Mouse (Mus musculus) CH12F3 (cell line): Measurements from ENCODE around the gene Prim2.

ENCODE experiments used
- in situ Hi-C: fragments of 300-500 bp; cut with MboI; formaldehyde crosslinking; loops from 2 replicates; pipeline ENCODE4 v1.14.3; 2020; ENCODE audit warnings: low sequenced_read_pairs

The Prim2 gene

DNA sequence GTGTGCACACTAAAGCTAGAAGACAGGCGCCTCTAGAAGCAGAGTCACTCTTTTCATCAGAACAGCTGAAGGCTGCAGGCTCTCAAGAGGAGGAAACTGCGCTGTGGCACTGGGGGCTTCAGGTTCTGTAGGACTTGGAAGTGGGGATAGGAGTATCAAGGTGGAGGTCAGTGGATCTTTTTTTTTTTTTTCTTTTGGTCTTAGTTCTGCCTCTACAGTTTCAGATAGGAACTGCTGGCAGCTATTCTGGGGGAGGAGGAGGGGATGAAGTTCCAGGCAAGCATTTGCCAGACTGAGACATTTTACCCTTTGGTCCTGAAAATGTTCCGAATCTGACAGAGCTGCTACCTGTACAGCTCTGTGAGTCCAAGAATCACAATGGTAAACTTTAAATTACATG, 106.0 kb downstream of the Prim2 start:
- in situ Hi-C loops = no loop called here

GRCm38 (mm10) chr1:33556638-33557037, 113.0 kb downstream of the Prim2 start:
- in situ Hi-C loops = no loop called here

DNA sequence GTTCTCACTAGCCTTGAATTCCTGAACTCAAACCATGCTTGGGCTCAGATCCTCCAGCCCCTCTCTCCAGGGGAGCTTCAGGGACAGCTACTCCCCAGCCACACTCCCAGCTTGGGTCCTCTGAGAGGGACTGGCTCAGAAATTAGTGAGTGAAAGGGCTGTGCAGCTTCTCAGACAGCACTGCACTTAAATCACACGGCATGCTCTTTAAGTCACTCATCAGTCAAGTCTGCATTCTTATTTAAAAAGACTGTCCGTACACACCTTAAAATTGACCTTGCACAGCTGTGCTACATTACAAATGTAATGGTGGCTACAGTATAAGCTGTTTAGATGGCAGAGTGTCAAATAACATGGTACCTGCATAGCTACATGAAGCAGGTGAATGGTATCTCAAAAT, 114.0 kb downstream of the Prim2 start:
- in situ Hi-C loops = no loop called here

GRCm38 (mm10) chr1:33551350-33551749, 118.2 kb downstream of the Prim2 start:
- in situ Hi-C loops = no loop called here

DNA sequence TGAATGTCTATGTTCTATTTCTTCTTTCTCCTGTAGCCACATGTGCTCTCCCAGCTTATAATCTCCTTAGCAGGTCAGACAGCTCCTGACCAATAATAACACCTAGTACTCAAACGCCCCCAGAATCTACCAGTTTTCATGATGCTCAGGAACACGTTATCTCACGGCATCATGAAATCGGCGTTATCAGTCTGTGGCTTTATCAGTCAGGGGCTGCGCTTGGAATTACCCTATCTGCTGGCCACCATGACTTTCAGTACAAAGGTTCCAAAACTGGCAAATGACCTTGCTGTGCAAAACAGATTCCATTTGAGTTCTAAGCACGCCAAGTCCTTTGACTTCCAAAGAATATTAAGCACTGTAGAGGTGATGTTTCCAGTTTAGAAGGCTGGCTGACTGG, 127.9 kb downstream of the Prim2 start:
- in situ Hi-C loops = no loop called here

DNA sequence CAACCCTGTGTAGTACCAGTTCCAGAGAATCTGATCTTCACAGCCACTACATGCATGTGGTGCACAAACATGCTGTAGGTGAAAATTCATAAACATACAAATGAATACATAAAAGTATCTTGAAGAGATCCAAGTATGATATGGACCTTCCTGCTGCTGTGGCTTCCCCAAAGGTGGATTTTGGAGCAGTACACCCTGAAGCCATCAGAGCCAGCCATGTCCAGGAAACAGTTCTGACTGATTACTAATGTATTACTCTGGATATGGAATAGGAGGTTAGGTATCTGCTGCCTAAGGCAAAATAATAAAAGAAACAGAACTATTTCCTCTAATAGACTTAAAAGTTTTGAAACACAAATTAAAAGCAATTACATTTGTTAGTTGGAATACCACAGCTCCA, 131.6 kb downstream of the Prim2 start:
- in situ Hi-C loops = no loop called here

GRCm38 (mm10) chr1:33536272-33537004, 133.2 kb downstream of the Prim2 start:
- in situ Hi-C loops = no loop called here

DNA sequence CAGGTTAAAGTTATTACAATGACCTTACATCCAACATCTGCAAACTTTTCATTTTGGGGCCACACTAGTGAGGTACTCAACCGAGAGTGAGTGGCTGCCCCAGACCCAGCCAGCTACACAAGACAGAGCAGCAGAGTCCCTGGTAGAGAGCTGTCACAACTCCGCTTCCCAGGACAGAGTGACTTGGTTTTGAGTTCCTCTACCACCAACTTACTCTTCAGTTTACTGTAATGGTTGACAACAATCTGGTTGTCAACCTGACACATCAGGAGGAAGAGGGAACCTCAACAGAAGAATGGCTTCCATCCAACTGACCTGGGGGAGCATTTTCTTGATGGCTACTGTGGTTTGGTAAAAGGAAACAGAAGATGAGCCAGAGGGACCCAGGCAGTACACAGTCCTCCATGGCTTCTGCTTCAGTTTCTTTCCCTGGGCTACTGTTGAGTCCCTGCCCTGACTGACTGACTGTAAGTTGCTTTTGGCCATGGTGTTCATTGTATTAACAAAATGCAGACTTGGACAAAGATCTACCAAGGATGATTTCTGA, 134.4 kb downstream of the Prim2 start:
- in situ Hi-C loops = no loop called here

DNA sequence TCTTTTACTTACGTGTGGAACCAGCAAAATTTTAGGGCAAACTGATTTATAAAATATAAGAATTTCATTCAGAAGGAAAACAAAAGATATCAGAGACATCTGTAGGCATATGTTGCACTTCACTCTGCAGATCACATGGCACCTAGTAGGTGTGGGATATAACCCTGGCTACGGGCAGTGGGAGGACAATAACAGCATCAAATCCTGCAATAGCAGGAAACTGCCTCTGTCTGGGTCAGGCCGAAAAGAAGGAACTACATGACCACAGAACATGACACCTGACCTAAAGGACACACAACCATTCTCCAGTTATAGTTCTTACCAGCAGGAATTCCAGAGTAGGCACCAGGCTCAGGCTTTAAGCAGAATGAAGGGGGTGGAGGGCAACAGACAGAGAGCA, 137.7 kb downstream of the Prim2 start:
- in situ Hi-C loops = no loop called here

DNA sequence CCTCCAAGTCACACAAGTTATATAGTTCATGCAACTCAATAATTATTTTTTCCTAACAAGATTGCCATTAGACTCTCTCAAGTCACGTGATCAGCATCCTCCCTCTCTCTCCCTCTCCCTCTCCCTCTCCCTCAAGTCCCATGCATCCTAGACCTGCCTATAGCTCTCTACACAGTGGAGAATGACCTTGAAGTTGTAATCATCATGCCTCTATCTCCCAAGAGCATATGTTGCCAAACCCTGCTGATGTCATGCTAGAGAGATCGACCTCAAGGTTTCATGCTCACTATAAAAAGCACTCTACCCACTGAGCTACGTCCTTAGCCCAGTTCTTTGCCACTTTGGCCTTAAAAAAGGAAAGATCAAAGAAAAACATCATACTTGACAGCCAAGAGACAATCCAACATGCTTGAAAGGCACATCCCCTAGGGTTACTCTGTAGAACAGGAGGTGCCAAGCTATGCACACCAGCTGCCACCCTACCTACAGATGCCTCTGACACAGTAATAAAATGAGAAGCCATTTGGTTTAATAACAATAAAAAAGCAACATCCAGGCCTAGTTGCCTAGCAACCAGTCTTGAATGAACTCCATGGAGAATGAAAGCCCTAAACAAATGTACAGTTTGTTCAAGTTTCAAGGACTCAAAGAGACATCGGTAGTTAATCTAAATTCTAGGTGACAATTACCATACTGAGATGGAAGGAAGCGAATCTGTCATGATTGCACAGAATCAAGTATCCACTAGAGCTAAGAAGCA, 138.3 kb downstream of the Prim2 start:
- in situ Hi-C loops = no loop called here

GRCm38 (mm10) chr1:33530491-33530890, 139.1 kb downstream of the Prim2 start:
- in situ Hi-C loops = no loop called here

GRCm38 (mm10) chr1:33529543-33530232, 139.9 kb downstream of the Prim2 start:
- in situ Hi-C loops = no loop called here

DNA sequence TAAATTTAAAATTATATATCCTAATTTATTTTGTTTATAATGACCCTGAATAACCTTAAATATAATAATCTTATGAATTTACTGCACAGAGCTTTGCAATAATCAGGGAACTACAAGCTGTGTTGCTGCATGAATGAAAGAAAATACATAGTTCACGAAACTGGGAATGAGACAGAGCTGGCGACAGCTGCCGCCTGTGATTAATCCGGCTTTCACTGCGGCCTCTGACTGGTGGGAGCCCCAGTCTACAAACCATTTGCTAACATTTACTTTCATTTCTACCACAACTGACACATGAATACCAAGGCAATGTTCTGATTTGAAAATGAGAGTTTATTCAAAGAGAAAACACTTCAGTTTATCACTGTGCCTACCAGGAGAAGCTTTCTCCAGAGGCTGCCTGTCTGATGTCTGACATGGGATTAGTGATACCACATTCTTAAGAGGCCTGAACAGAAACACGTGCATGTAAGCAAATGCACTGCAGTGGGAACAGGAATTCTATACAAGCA, 142.2 kb downstream of the Prim2 start:
- in situ Hi-C loops = no loop called here

DNA sequence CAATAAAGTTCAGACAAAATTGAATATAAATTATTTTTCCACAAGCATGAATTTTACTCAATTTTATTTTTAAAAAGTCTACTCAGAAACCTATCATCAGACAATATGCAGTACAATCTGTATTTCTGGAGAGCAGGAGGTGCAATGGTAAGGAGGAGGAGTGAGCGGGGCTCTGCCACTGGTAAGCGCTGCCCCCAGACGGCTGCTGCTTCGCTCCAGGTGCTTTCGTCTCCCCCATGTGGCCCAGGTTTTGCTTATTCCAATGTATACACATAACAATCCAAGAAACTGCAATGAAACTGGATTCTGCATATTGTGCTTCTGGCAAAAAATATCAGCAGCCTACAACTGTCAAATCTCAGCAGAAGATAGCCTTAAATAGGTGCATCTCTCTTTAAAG, 146.4 kb downstream of the Prim2 start:
- in situ Hi-C loops = no loop called here

DNA sequence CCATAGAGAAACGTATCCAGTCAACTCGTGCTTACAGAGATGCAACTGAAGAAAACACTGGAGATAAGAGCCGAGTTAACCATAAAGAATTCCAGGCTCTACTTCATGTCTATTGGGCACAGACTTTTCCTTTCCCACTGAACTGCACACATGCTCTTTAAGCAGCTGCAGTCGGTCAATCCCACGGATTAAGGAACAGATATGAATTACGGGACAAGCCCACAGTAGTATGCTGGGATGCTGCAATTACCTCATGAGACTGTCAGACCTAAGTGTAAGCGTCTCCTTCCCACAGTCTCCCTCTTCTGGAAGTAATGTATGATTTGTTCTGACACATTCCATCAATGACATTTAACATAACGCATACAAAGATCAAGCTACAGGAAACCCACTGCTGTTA, 154.5 kb downstream of the Prim2 start:
- in situ Hi-C loops = no loop called here

DNA sequence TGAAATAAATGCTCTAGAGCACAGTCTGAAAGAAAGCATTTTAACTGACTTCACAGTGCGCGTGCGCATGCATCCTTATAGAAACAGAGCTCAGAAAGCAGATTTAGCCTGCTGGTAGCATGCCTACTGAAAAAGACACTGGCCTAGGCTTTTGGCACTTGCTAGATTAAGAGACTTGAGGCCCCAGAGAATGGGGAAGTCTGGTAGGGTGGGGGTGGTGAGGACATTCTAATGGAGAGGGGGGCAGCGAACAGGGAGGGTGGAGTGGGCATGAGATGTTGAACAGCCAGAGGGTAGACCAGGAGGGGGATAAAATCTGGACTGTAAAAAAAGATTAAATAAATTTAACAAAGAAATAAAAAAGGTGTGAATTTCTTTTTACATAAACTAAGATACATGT, 158.3 kb downstream of the Prim2 start:
- in situ Hi-C loops = no loop called here

DNA sequence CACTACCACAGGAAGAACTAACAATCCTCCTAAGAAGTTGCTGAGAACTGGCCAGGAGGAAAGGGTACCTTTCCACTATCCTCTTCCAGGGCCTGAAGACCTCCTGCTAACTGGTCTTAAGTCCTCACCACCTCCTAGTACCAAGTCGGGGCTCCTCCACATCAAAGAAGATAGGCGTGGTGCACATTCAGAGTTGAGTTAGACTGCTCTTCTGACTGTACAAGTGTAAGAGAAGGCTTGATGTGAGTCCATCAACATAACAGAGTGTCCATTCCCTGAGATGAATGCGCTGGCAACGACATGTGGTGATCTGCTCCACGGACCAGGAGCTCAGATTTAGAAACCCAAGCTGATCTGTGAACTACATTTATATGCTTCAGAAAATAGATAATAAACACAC, 165.2 kb downstream of the Prim2 start:
- in situ Hi-C loops = no loop called here

DNA sequence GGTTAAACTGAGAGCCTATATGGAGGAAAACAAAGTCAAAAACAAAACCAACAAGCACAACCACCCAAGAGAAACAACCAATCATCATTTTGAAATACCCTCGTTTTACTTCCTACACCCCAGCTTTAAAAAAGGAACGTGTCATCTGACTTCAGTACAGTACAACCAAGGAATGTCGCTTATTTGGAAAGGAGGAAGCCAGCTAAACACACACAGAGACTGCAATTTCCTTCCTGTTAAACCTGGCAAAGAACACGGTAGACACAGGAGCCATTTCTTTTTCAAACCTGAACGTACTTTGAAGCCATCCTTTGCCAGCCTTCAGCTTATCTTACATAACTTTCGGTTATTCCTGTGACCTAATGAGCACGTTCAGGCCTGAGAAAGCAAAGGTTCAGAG, 166.7 kb downstream of the Prim2 start:
- in situ Hi-C loops = no loop called here

DNA sequence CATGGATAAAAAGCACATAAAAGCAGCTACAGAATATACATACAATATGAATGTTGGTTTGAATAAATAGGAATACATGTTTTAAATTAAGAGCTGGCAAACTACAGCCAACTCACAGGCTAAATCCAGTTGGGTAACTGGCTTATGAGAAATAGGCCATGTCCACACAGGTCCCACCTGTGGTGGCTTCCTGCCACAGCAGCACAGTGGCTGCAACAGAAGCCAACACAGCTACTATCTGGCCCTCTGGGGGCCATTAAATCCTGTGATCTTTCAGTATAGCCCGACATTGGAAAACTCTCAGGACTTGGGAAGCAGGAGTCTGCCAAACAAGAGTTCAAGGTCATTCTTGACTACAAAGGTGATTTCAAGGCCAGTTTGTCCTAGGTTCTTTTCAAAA, 167.3 kb downstream of the Prim2 start:
- in situ Hi-C loops = no loop called here

DNA sequence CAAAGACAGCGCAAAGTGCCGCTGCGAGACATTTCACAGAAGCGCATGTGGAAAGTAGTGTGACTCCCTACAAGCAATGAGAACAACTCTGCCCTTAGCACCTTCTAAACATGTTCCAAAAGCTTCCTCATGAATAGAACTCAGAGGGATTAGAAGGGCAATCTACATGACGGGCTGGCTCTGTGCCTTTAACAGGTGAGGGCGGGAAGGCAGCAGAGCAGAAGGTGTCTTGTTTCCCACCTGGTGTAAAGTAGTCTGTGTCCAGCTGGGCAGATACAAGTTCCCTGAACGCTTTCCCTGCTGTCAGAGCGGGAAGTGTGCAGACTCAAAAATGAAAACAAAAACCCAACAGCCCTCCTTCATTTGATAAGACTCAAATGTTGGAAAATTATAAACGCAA, 169.5 kb downstream of the Prim2 start:
- in situ Hi-C loops = no loop called here

DNA sequence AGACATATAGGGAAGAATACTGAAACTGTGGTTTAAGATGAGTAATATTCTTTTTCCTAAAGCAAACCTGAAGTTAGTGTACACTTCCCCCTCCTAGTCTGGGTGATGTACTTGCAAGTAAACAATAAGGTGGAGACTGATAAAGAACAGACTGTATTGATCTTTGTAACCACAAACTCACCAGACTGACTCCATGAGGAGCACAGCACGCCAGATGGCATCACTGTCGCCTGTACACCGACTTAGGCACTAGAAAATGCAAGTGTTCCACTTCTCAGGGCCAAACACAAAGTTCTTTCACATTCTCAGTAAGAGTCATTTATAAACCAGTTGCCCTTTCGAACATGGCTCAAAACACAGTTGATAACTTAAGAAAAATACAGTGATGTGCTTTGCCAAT, 170.0 kb downstream of the Prim2 start:
- in situ Hi-C loops = no loop called here
